Mouse (Mus musculus) liver, adult (tissue): ENCODE results near the gene Gm48552.

Experiments used
- GATA4 ChIP-seq: IDR thresholded peaks from 2 replicates; pipeline ENCODE4 v1.6.1; 2014; ENCODE audit warnings: mild to moderate bottlenecking, low read length; ENCODE audit not compliant: insufficient replicate concordance

The Gm48552 gene

GRCm38 (mm10) chr10:81377793-81378552, 10.8 kb upstream of the Gm48552 start, which contains the start of gene Fzr1:
Gene Fzr1, minus strand, starts transcription at chr10:81378516.
- 0 out of 2 replicates have a peak, but pooled peaks have one; percentile 45 for TF ChIP-seq GATA4

- peak; percentile 3; the same call in 1 of the 2 replicates for TF ChIP-seq GATA4
These were observed 10.1 kb upstream of the Gm48552 start for GRCm38 (mm10) chr10:81378553-81379182.

- no peak for TF ChIP-seq GATA4
These were observed 9.6 kb upstream of the Gm48552 start for GRCm38 (mm10) chr10:81379183-81379553.

GRCm38 (mm10) chr10:81379809-81380378, 8.9 kb upstream of the Gm48552 start:
- TF ChIP-seq GATA4 = no peak

- TF ChIP-seq GATA4 = no peak
These were observed 6.8 kb upstream of the Gm48552 start for GRCm38 (mm10) chr10:81382039-81382438.

GRCm38 (mm10) chr10:81383802-81384604, 4.8 kb upstream of the Gm48552 start, which contains the start of the genes Dohh and Gm48551:
Gene Dohh, plus strand, starts transcription at chr10:81384428.
Gene Gm48551, plus strand, starts transcription at chr10:81384466.
- TF ChIP-seq GATA4 = no peak

- no peak for TF ChIP-seq GATA4
These were observed 4.2 kb upstream of the Gm48552 start for GRCm38 (mm10) chr10:81384605-81384982.

- TF ChIP-seq GATA4 = no peak
These were observed 3.0 kb upstream of the Gm48552 start for GRCm38 (mm10) chr10:81385603-81386306.

- TF ChIP-seq GATA4 = no peak
These were observed 1.1 kb upstream of the Gm48552 start for GRCm38 (mm10) chr10:81387716-81388115.

- TF ChIP-seq GATA4 = no peak
These were observed 568 bp downstream of the Gm48552 start for GRCm38 (mm10) chr10:81389373-81389772.

GRCm38 (mm10) chr10:81389801-81390677, 1.2 kb downstream of the Gm48552 start:
- TF ChIP-seq GATA4 = no peak

GRCm38 (mm10) chr10:81390678-81390965, 1.8 kb downstream of the Gm48552 start:
- TF ChIP-seq GATA4 = no peak

- no peak for TF ChIP-seq GATA4
These were observed 3.5 kb downstream of the Gm48552 start for GRCm38 (mm10) chr10:81392270-81392669.

GRCm38 (mm10) chr10:81392781-81393185, 4.0 kb downstream of the Gm48552 start, which contains the start of gene Smim24:
Gene Smim24, plus strand, starts transcription at chr10:81393051.
- TF ChIP-seq GATA4 = no peak
